Mouse (Mus musculus): ENCODE measurements at regions not wholly inside any gene's neighbourhood (a gene's known extent, or its start where the extent isn't known, plus 50 kb on each side); places are given as distances from the start of the nearest gene placed in this dataset.

GRCm38 (mm10) chr4:131417159-131417748 lies 420.8 kb downstream of the Ptpru start:
- DNase-seq (ENCODE audit: low read depth), result no peak

- no peak for DNase-seq (ENCODE audit: low read depth)
Observed at GRCm38 (mm10) chr4:131425311-131425710, 412.8 kb downstream of the Ptpru start.

GRCm38 (mm10) chr4:131427871-131428270 lies 410.2 kb downstream of the Ptpru start:
- no peak for DNase-seq (ENCODE audit: low read depth)

GRCm38 (mm10) chr4:131429356-131429755 lies 408.7 kb downstream of the Ptpru start:
- DNase-seq (ENCODE audit: low read depth), result no peak

GRCm38 (mm10) chr4:131430420-131430819 lies 407.7 kb downstream of the Ptpru start:
- no peak for DNase-seq (ENCODE audit: low read depth)

- no peak for DNase-seq (ENCODE audit: low read depth)
Observed at GRCm38 (mm10) chr4:131431188-131431587, 406.9 kb downstream of the Ptpru start.

- no peak for DNase-seq (ENCODE audit: low read depth)
Observed at GRCm38 (mm10) chr4:131432591-131433177, 405.4 kb downstream of the Ptpru start.

GRCm38 (mm10) chr4:131435222-131435621 lies 402.9 kb downstream of the Ptpru start:
- DNase-seq (ENCODE audit: low read depth), result no peak

- no peak for DNase-seq (ENCODE audit: low read depth)
Observed at GRCm38 (mm10) chr4:131438403-131438802, 399.7 kb downstream of the Ptpru start.

- no peak for DNase-seq (ENCODE audit: low read depth)
Observed at GRCm38 (mm10) chr4:131438883-131439282, 399.2 kb downstream of the Ptpru start.

- DNase-seq (ENCODE audit: low read depth), result no peak
Observed at GRCm38 (mm10) chr4:131440845-131441244, 397.2 kb downstream of the Ptpru start.

- no peak for DNase-seq (ENCODE audit: low read depth)
Observed at GRCm38 (mm10) chr4:131443518-131443917, 394.6 kb downstream of the Ptpru start.

GRCm38 (mm10) chr4:131450296-131450695 lies 387.8 kb downstream of the Ptpru start:
- peak; percentile 1 for DNase-seq (ENCODE audit: low read depth)

GRCm38 (mm10) chr4:131457551-131457950 lies 380.5 kb downstream of the Ptpru start:
- no peak for DNase-seq (ENCODE audit: low read depth)

- no peak for DNase-seq (ENCODE audit: low read depth)
Observed at GRCm38 (mm10) chr4:131459746-131460145, 378.3 kb downstream of the Ptpru start.

- no peak for DNase-seq (ENCODE audit: low read depth)
Observed at GRCm38 (mm10) chr4:131461312-131461711, 376.8 kb downstream of the Ptpru start.

GRCm38 (mm10) chr4:131461728-131462127 lies 376.4 kb downstream of the Ptpru start:
- DNase-seq (ENCODE audit: low read depth), result no peak

- DNase-seq (ENCODE audit: low read depth), result no peak
Observed at GRCm38 (mm10) chr4:131475023-131475422, 363.1 kb downstream of the Ptpru start.

GRCm38 (mm10) chr4:131478923-131479322 lies 359.2 kb downstream of the Ptpru start:
- no peak for DNase-seq (ENCODE audit: low read depth)

GRCm38 (mm10) chr4:131483958-131484605 lies 354.0 kb downstream of the Ptpru start:
- DNase-seq (ENCODE audit: low read depth), result no peak

GRCm38 (mm10) chr4:131484607-131485111 lies 353.4 kb downstream of the Ptpru start:
- DNase-seq (ENCODE audit: low read depth), result no peak

GRCm38 (mm10) chr4:131485126-131485825 lies 352.8 kb downstream of the Ptpru start:
- no peak for DNase-seq (ENCODE audit: low read depth)

- peak; percentile 16 for DNase-seq (ENCODE audit: low read depth)
Observed at GRCm38 (mm10) chr4:131486821-131487220, 351.3 kb downstream of the Ptpru start.
